Mouse (Mus musculus) MEL (cell line): ENCODE data around the gene Zfp771. TPM values are rescaled to one million over a fixed set of nuclear protein-coding genes. Genes with fewer than 3 reads are reported as not detected.

Source experiments
- DNase-seq: peaks from one replicate; pipeline ENCODE4 v3.0.0; 2011; ENCODE audit warnings: low read depth, low spot score
- H3K27ac ChIP-seq: 2 replicates; pipeline ENCODE4 v1.5.1; 2012; ENCODE audit warnings: low read depth, mild to moderate bottlenecking, control low read depth, low read length, moderate library complexity; ENCODE audit not compliant: control insufficient read depth
- H3K27me3 ChIP-seq, 2 experiments: fragments of 150-350 bp in 1 of 2; sonication (generic) in 1 of 2; 2 replicates each; pipeline ENCODE4 v1.6.1; 2012; ENCODE audit warnings: low read length in 2 of 2, mild to moderate bottlenecking in 2 of 2, improper control_type of control experiment in 1 of 2, moderate library complexity in 1 of 2; ENCODE audit not compliant: insufficient read depth in 2 of 2, control insufficient read depth in 1 of 2
- H3K36me3 ChIP-seq, 2 experiments: 2 replicates each; pipeline ENCODE4 v1.6.1; 2012 to 2014; ENCODE audit warnings: low read length in 2 of 2, improper control_type of control experiment in 1 of 2, inconsistent platforms in 1 of 2, mild to moderate bottlenecking in 1 of 2; ENCODE audit not compliant: insufficient read depth in 2 of 2, control insufficient read depth in 1 of 2
- H3K4me1 ChIP-seq, 2 experiments: fragments of 150-350 bp in 1 of 2; sonication (generic) in 1 of 2; 2 replicates each; pipeline ENCODE4 v1.6.1; 2012; ENCODE audit warnings: low read length in 2 of 2, improper control_type of control experiment in 1 of 2, mild to moderate bottlenecking in 1 of 2; ENCODE audit not compliant: insufficient read depth in 2 of 2, control insufficient read depth in 1 of 2
- H3K4me3 ChIP-seq, 2 experiments: fragments of 150-350 bp in 1 of 2; sonication (generic) in 1 of 2; 2 replicates each; pipeline ENCODE4 v1.5.1; 2012; ENCODE audit warnings: low read depth in 2 of 2, low read length in 2 of 2, mild to moderate bottlenecking in 2 of 2, moderate library complexity in 2 of 2, control low read depth in 1 of 2, improper control_type of control experiment in 1 of 2; ENCODE audit not compliant: control insufficient read depth in 1 of 2, insufficient read depth in 1 of 2
- H3K79me2 ChIP-seq: 2 replicates; pipeline ENCODE4 v1.6.1; 2012; ENCODE audit warnings: mild to moderate bottlenecking, low read length, moderate library complexity; ENCODE audit not compliant: control insufficient read depth, poor library complexity, insufficient read depth
- H3K9ac ChIP-seq: 2 replicates; pipeline ENCODE4 v1.6.1; 2012; ENCODE audit warnings: low read depth, mild to moderate bottlenecking, control low read depth, low read length, moderate library complexity; ENCODE audit not compliant: control insufficient read depth, poor library complexity, severe bottlenecking
- H3K9me3 ChIP-seq: fragments of 150-350 bp; sonication (generic); replicated peaks from 2 replicates; pipeline ENCODE4 v1.6.1; 2012; ENCODE audit warnings: mild to moderate bottlenecking, low read length, improper control_type of control experiment, moderate library complexity; ENCODE audit not compliant: insufficient read depth
- BHLHE40 ChIP-seq: IDR thresholded peaks from 2 replicates; pipeline ENCODE4 v1.6.1; 2012; ENCODE audit warnings: low read depth, mild to moderate bottlenecking, inconsistent platforms, low read length, improper control_type of control experiment, borderline replicate concordance
- CHD1 ChIP-seq: IDR thresholded peaks from 2 replicates; pipeline ENCODE4 v1.6.1; 2012; ENCODE audit warnings: low read depth, mild to moderate bottlenecking, inconsistent platforms, low read length, improper control_type of control experiment
- CHD2 ChIP-seq: IDR thresholded peaks from 2 replicates; pipeline ENCODE4 v1.6.1; 2011; ENCODE audit warnings: low read length, improper control_type of control experiment
- CTCF ChIP-seq, 3 experiments: IDR thresholded peaks in 2 of 3; conservative IDR thresholded peaks in 1 of 3; 2 replicates each; pipeline ENCODE4 v1.5.1; 2011 to 2012; ENCODE audit warnings: low read length in 3 of 3, low read depth in 2 of 3, mild to moderate bottlenecking in 2 of 3, improper control_type of control experiment in 1 of 3, inconsistent platforms in 1 of 3, mixed read lengths in 1 of 3, moderate library complexity in 1 of 3; ENCODE audit not compliant: control insufficient read depth in 1 of 3, insufficient read depth in 1 of 3, poor library complexity in 1 of 3, severe bottlenecking in 1 of 3
- E2F4 ChIP-seq: IDR thresholded peaks from 2 replicates; pipeline ENCODE4 v1.6.1; 2011; ENCODE audit warnings: low read depth, low read length, improper control_type of control experiment, borderline replicate concordance
- ELF1 ChIP-seq: IDR thresholded peaks from 2 replicates; pipeline ENCODE4 v1.6.1; 2014; ENCODE audit warnings: low read depth, mild to moderate bottlenecking, inconsistent platforms, low read length, improper control_type of control experiment, moderate library complexity
- ETS1 ChIP-seq: IDR thresholded peaks from 2 replicates; pipeline ENCODE4 v1.6.1; 2012; ENCODE audit warnings: low read depth, mild to moderate bottlenecking, inconsistent platforms, low read length, improper control_type of control experiment, moderate library complexity
- GABPA ChIP-seq: IDR thresholded peaks from 2 replicates; pipeline ENCODE4 v1.6.1; 2012; ENCODE audit warnings: low read depth, mild to moderate bottlenecking, inconsistent platforms, low read length, improper control_type of control experiment, moderate library complexity
- GATA1 ChIP-seq: IDR thresholded peaks from 2 replicates; pipeline ENCODE4 v1.6.1; 2011; ENCODE audit warnings: low read depth, low read length, improper control_type of control experiment
- HCFC1 ChIP-seq: IDR thresholded peaks from 2 replicates; pipeline ENCODE4 v1.6.1; 2012; ENCODE audit warnings: low read depth, mild to moderate bottlenecking, inconsistent platforms, low read length, improper control_type of control experiment, moderate library complexity
- JUND ChIP-seq: IDR thresholded peaks from 2 replicates; pipeline ENCODE4 v1.6.1; 2011; ENCODE audit warnings: low read depth, mild to moderate bottlenecking, improper control_type of control experiment, low read length
- MAFK ChIP-seq: IDR thresholded peaks from 2 replicates; pipeline ENCODE4 v1.6.1; 2011; ENCODE audit warnings: low read depth, mild to moderate bottlenecking, low read length, improper control_type of control experiment, borderline replicate concordance
- MAX ChIP-seq: IDR thresholded peaks from 2 replicates; pipeline ENCODE4 v1.6.1; 2011; ENCODE audit warnings: low read length, improper control_type of control experiment
- MAZ ChIP-seq: IDR thresholded peaks from 2 replicates; pipeline ENCODE4 v1.6.1; 2012; ENCODE audit warnings: low read depth, mild to moderate bottlenecking, inconsistent platforms, low read length, improper control_type of control experiment
- MEF2A ChIP-seq: IDR thresholded peaks from 2 replicates; pipeline ENCODE4 v1.6.1; 2014; ENCODE audit warnings: low read depth, mild to moderate bottlenecking, inconsistent platforms, low read length, improper control_type of control experiment; ENCODE audit not compliant: poor library complexity, insufficient replicate concordance, severe bottlenecking; ENCODE audit errors: extremely low read depth
- MXI1 ChIP-seq: IDR thresholded peaks from 2 replicates; pipeline ENCODE4 v1.6.1; 2011; ENCODE audit warnings: mild to moderate bottlenecking, low read depth, low read length, improper control_type of control experiment
- MYB ChIP-seq: IDR thresholded peaks from 2 replicates; pipeline ENCODE4 v1.6.1; 2011; ENCODE audit warnings: mild to moderate bottlenecking, low read depth, low read length, improper control_type of control experiment
- MYC ChIP-seq: IDR thresholded peaks from 2 replicates; pipeline ENCODE4 v1.6.1; 2011; ENCODE audit warnings: low read depth, mild to moderate bottlenecking, low read length, improper control_type of control experiment, moderate library complexity
- NELFE ChIP-seq: IDR thresholded peaks from 2 replicates; pipeline ENCODE4 v1.6.1; 2011; ENCODE audit warnings: low read depth, low read length, improper control_type of control experiment
- NRF1 ChIP-seq: IDR thresholded peaks from 2 replicates; pipeline ENCODE4 v1.6.1; 2014; ENCODE audit warnings: low read depth, mild to moderate bottlenecking, inconsistent platforms, low read length, improper control_type of control experiment, moderate library complexity; ENCODE audit not compliant: poor library complexity, insufficient read depth, severe bottlenecking
- POLR2A ChIP-seq, 2 experiments: IDR thresholded peaks; 2 replicates each; pipeline ENCODE4 v1.6.1; 2011 to 2012; ENCODE audit warnings: low read length in 2 of 2, mild to moderate bottlenecking in 2 of 2, control low read depth in 1 of 2, improper control_type of control experiment in 1 of 2, low read depth in 1 of 2, moderate library complexity in 1 of 2; ENCODE audit not compliant: control insufficient read depth in 1 of 2, insufficient read depth in 1 of 2, poor library complexity in 1 of 2
- POLR2AphosphoS2 ChIP-seq: IDR thresholded peaks from 2 replicates; pipeline ENCODE4 v1.6.1; 2011; ENCODE audit warnings: low read length, improper control_type of control experiment
- POLR2AphosphoS5 ChIP-seq: IDR thresholded peaks from 2 replicates; pipeline ENCODE4 v1.6.1; 2012; ENCODE audit warnings: low read depth, borderline replicate concordance, mild to moderate bottlenecking, inconsistent platforms, low read length, moderate library complexity, mixed read lengths
- RAD21 ChIP-seq: IDR thresholded peaks from 2 replicates; pipeline ENCODE4 v1.6.1; 2011; ENCODE audit warnings: mild to moderate bottlenecking, low read depth, low read length, improper control_type of control experiment
- RCOR1 ChIP-seq: IDR thresholded peaks from 2 replicates; pipeline ENCODE4 v1.6.1; 2012; ENCODE audit warnings: low read depth, mild to moderate bottlenecking, inconsistent platforms, low read length, improper control_type of control experiment
- SIN3A ChIP-seq: IDR thresholded peaks from 2 replicates; pipeline ENCODE4 v1.6.1; 2012; ENCODE audit warnings: low read length, improper control_type of control experiment, inconsistent platforms
- SMC3 ChIP-seq: IDR thresholded peaks from 2 replicates; pipeline ENCODE4 v1.6.1; 2011; ENCODE audit warnings: low read depth, low read length, improper control_type of control experiment
- TAL1 ChIP-seq: IDR thresholded peaks from 2 replicates; pipeline ENCODE4 v1.6.1; 2012; ENCODE audit warnings: mild to moderate bottlenecking, inconsistent platforms, low read length, moderate library complexity, mixed read lengths
- TBP ChIP-seq: IDR thresholded peaks from 2 replicates; pipeline ENCODE4 v1.8.0; 2011; ENCODE audit warnings: low read depth, low read length, improper control_type of control experiment
- TCF12 ChIP-seq: IDR thresholded peaks from 2 replicates; pipeline ENCODE4 v1.6.1; 2014; ENCODE audit warnings: low read depth, mild to moderate bottlenecking, inconsistent platforms, low read length, improper control_type of control experiment, moderate library complexity
- UBTF ChIP-seq: IDR thresholded peaks from 2 replicates; pipeline ENCODE4 v1.6.1; 2012; ENCODE audit warnings: low read depth, mild to moderate bottlenecking, inconsistent platforms, low read length, improper control_type of control experiment, moderate library complexity, borderline replicate concordance; ENCODE audit not compliant: insufficient read depth
- USF1 ChIP-seq: IDR thresholded peaks from 2 replicates; pipeline ENCODE4 v1.6.1; 2014; ENCODE audit warnings: low read depth, mild to moderate bottlenecking, inconsistent platforms, low read length, improper control_type of control experiment, moderate library complexity
- USF2 ChIP-seq, 2 experiments: IDR thresholded peaks; 2 replicates each; pipeline ENCODE4 v1.6.1; 2011 to 2012; ENCODE audit warnings: improper control_type of control experiment in 2 of 2, low read length in 2 of 2, borderline replicate concordance in 1 of 2, inconsistent platforms in 1 of 2, low read depth in 1 of 2, mild to moderate bottlenecking in 1 of 2; ENCODE audit not compliant: insufficient read depth in 1 of 2
- ZC3H11A ChIP-seq: IDR thresholded peaks from 2 replicates; pipeline ENCODE4 v1.6.1; 2012; ENCODE audit warnings: low read depth, mild to moderate bottlenecking, inconsistent platforms, low read length, improper control_type of control experiment
- ZKSCAN1 ChIP-seq: IDR thresholded peaks from 2 replicates; pipeline ENCODE4 v1.6.1; 2012; ENCODE audit warnings: low read depth, mild to moderate bottlenecking, inconsistent platforms, low read length, improper control_type of control experiment, moderate library complexity
- ZMIZ1 ChIP-seq: IDR thresholded peaks from 2 replicates; pipeline ENCODE4 v1.6.1; 2012; ENCODE audit warnings: low read depth, mild to moderate bottlenecking, inconsistent platforms, low read length, improper control_type of control experiment, moderate library complexity
- ZNF384 ChIP-seq: IDR thresholded peaks from 2 replicates; pipeline ENCODE4 v1.6.1; 2012; ENCODE audit warnings: low read depth, mild to moderate bottlenecking, inconsistent platforms, low read length, improper control_type of control experiment
- polyA plus RNA-seq, 2 experiments: library from polyadenylated mRNA; stranded (reverse) in 1 of 2; unstranded in 1 of 2; fragments of >175 nt in 1 of 2; fragments of >200 nt in 1 of 2; gene quantifications; 2 replicates each; pipeline versions ENCODE4 v1.2.1 to v1.2.4; 2012; ENCODE audit warnings: low replicate concordance in 2 of 2, low read depth in 1 of 2; ENCODE audit not compliant: insufficient read length in 2 of 2, insufficient read depth in 1 of 2, missing spikeins in 1 of 2
- total RNA-seq: library from RNA; depleted of rRNA; stranded (reverse); fragments of 300-350 nt; gene quantifications from 2 replicates; pipeline ENCODE4 v1.2.3, GENCODE M21; 2012

Gene Zfp771
- total and polyA plus RNA-seq, 3 experiments = 33.4 to 58.3 TPM; not detected in 1

- no peaks in the 10 kb centered on the region for H3K9me3 ChIP-seq
- no peaks in the 10 kb centered on the region for H3K27me3 ChIP-seq
- H3K4me1 ChIP-seq = peaks cover 4 to 14% of the 10 kb centered on the region in 2 experiments; a peak in 2 of 4 replicates
- peaks cover 17% of the 10 kb centered on the region for H3K79me2 ChIP-seq
- no peak for DNase-seq
- peak overlapping the region; percentile 97 for H3K27ac ChIP-seq
- H3K9ac ChIP-seq = peak overlapping the region; percentile 92
- peaks cover 4 to 15% of the 10 kb centered on the region in 2 experiments for H3K36me3 ChIP-seq
- H3K4me3 ChIP-seq = peak overlapping the region; percentile 64 to 70
- TF ChIP-seq USF1 (no peak), CHD1 (0 out of 2 replicates have a peak, but pooled peaks have one; percentile 34), RAD21 (no peak), GABPA (no peak), POLR2AphosphoS5 (no peak), CHD2 (no peak), MAX (no peak), ZC3H11A (no peak), SMC3 (no peak), POLR2AphosphoS2 (no peak), MEF2A (peak; percentile 37; the same call in 1 of the 2 replicates), MAZ (no peak), ELF1 (no peak), NRF1 (no peak), MYB (no peak), BHLHE40 (peak; percentile 78), ZKSCAN1 (no peak), POLR2A (IDR thresholded peaks at IDR 0.05; ENCODE audit: control insufficient read depth in 1 of 2, insufficient read depth in 1 of 2, low read depth in 1 of 2, low read length in 2 of 2, poor library complexity in 1 of 2) (no peak), CTCF (IDR thresholded peaks at IDR 0.05 in 2 of 3, conservative IDR thresholded peaks at IDR 0.05 in 1 of 3; ENCODE audit: control insufficient read depth in 1 of 3, insufficient read depth in 1 of 3, low read depth in 2 of 3, low read length in 3 of 3, poor library complexity in 1 of 3, severe bottlenecking in 1 of 3) (peak in 1 of 3 experiments; percentile 23; a peak in 1 of 6 replicates), MYC (no peak), E2F4 (no peak), TCF12 (0 out of 2 replicates have a peak, but pooled peaks have one; percentile 8), GATA1 (no peak), TAL1 (no peak), SIN3A (no peak), ZNF384 (no peak), RCOR1 (0 out of 2 replicates have a peak, but pooled peaks have one; percentile 7), ETS1 (0 out of 2 replicates have a peak, but pooled peaks have one; percentile 7), NELFE (no peak), TBP (no peak), HCFC1 (no peak; the same call in 1 of the 2 replicates), ZMIZ1 (no peak), MAFK (no peak), USF2 (IDR thresholded peaks at IDR 0.05; ENCODE audit: borderline replicate concordance in 1 of 2, insufficient read depth in 1 of 2, low read depth in 1 of 2, low read length in 2 of 2) (no peak), MXI1 (no peak), UBTF (no peak), JUND (no peak)
Observed at GRCm38 (mm10) chr7:127243361-127243867, 660 bp upstream of the Zfp771 start.
